Mouse (Mus musculus): ENCODE measurements around the gene Tnk2. TPM values are rescaled to one million over a fixed set of nuclear protein-coding genes. Genes with fewer than 3 reads are reported as not detected.
A peak's percentile ranks its signal among the peaks of the same experiment; 100 is the strongest.

Gene Tnk2
- polyA plus RNA-seq, 1 experiment from 2014 or later: 6.9 TPM

- no peaks in the 10 kb centered on the region for H3K36me3 ChIP-seq
- peaks cover 91% of the 10 kb centered on the region for H3K4me1 ChIP-seq (replicated peaks)
- peak overlapping the region; percentile 82 for H3K27ac ChIP-seq
- H3K27me3 ChIP-seq: no peaks in the 10 kb centered on the region
- H3K4me2 ChIP-seq: peak overlapping the region; percentile 58
- no peak for ATAC-seq (replicated peaks; ENCODE audit: insufficient number of reproducible peaks, insufficient read depth, low FRiP score, low read depth)
- H3K9me3 ChIP-seq (replicated peaks): no peaks in the 10 kb centered on the region
- 34% methylated on average over 10 of the region's 10 CpGs for WGBS
- H3K9ac ChIP-seq: peak overlapping the region; percentile 49
- H3K4me3 ChIP-seq: peak overlapping the region; percentile 30
Observed at GRCm38 (mm10) chr16:32661493-32661921, 17.8 kb downstream of the Tnk2 start.

DNA sequence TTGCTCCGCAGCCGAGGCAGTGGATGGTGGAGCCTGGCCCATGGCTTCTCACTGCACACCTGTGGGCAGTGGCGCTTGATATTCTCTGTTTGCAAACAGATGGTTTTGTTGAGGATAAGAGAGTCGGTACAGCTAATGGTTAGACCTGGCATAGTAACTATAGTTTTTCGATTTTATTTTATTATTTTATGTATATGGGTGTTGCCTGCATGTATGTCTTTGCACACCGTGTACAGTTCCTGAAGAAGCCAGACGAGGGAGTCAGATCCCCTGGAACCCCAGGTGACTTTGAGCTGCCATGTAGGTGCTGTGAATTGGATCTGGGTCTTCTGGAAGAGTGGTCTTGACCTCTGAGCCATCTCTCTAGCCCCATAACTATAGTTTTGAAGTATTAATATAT, 18.7 kb downstream of the Tnk2 start:
- Histone ChIP-seq H3K9me3 (replicated peaks) (no peaks in the 10 kb centered on the region), H3K4me3 (peak overlapping the region; percentile 30), H3K27ac (peak overlapping the region; percentile 82; the same call in 1 of the 2 replicates), H3K4me1 (replicated peaks) (peaks cover 91% of the 10 kb centered on the region), H3K36me3 (no peaks in the 10 kb centered on the region), H3K4me2 (peak overlapping the region; percentile 58), H3K27me3 (no peaks in the 10 kb centered on the region), H3K9ac (peak overlapping the region; percentile 49)
- WGBS: 86% methylated on average over 7 of the region's 7 CpGs
- ATAC-seq (replicated peaks; ENCODE audit: insufficient number of reproducible peaks, insufficient read depth, low FRiP score, low read depth): no peak

DNA sequence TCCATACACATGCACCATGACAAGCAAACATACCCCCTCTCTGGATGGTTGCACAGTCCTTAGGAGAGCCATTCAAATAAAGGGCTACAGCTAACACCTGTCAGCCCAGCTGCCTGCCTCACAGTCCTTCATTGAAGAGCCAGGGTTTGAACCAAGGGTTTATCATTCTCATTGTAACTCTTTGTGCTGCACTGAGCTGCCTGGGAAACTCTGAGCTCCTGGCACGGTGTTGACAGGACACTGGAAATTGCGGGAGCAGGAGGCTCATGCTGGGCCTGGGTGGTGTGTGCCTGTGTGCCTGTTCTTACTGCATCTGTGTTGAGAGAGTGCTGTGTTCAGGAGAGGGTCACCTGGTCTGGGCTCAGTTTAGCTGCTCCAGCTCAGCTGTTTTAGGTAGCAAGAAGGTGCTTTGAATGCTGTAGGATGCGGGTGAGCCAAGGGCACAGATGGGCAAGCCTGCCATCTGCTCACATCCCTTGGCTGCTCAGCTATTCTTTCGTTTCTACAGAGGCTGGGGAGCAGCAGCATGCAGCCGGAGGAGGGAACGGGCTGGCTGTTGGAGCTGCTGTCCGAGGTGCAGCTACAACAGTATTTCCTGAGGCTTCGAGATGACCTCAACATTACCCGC, 19.7 kb downstream of the Tnk2 start:
- no peaks in the 10 kb centered on the region for H3K9me3 ChIP-seq (replicated peaks)
- 71% methylated on average over 9 of the region's 9 CpGs for whole genome bisulfite sequencing
- H3K27ac ChIP-seq: no peak overlapping the region
- H3K4me3 ChIP-seq: no peak overlapping the region
- no peak overlapping the region for H3K4me2 ChIP-seq
- peaks cover 91% of the 10 kb centered on the region for H3K4me1 ChIP-seq (replicated peaks)
- no peak overlapping the region for H3K9ac ChIP-seq
- no peak for ATAC-seq (replicated peaks; ENCODE audit: insufficient number of reproducible peaks, insufficient read depth, low FRiP score, low read depth)
- H3K36me3 ChIP-seq: no peaks in the 10 kb centered on the region
- no peaks in the 10 kb centered on the region for H3K27me3 ChIP-seq

- peaks cover 86% of the 10 kb centered on the region for H3K4me1 ChIP-seq (replicated peaks)
- H3K27ac ChIP-seq: no peak overlapping the region
- H3K4me2 ChIP-seq: no peak overlapping the region
- no peaks in the 10 kb centered on the region for H3K9me3 ChIP-seq (replicated peaks)
- no peaks in the 10 kb centered on the region for H3K27me3 ChIP-seq
- H3K9ac ChIP-seq: no peak overlapping the region
- no peak overlapping the region for H3K4me3 ChIP-seq
- WGBS: 87% methylated on average over 2 of the region's 2 CpGs
- no peaks in the 10 kb centered on the region for H3K36me3 ChIP-seq
- ATAC-seq (replicated peaks; ENCODE audit: insufficient number of reproducible peaks, insufficient read depth, low FRiP score, low read depth): no peak
Observed at GRCm38 (mm10) chr16:32664211-32664610, 20.5 kb downstream of the Tnk2 start.

DNA sequence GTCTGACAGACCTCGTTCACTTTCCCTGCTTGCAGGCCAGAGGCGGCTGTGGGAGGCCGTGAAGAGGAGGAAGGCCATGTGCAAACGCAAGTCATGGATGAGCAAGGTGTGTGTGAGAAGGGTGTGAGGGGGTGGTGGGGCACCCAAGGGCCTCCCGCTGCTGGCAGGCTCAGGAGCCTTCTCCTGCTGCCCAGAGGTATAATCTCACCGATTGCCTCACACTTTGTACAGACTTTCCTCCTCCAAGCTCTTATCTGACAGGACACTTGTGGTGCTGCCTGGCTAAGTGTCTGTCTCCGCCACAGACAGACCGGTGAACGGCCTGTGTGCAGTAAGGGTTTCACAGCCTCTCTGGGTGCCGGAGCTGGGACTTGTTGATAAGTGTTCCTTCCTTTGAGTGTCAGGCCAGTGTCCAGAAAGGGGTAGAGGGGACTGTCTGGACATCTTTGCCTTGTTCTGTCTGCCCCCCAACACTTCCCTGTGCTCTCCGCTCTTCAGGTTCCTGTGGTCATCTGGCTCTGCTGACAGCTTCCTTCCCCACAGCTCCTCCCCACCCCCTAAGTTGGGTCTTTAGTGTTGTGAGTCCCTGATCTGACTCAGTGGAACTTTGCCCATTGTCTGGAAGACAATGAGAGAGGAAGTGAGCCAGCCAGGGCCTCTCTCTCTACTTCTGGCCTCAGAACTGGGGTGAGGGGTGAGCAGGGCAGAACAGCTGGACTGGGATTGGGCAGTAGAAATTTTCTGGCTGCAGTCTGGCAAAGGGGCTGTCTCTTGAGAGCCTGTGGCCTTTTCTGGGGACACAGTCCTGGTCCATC, 22.4 kb downstream of the Tnk2 start:
- ATAC-seq (replicated peaks; ENCODE audit: insufficient number of reproducible peaks, insufficient read depth, low FRiP score, low read depth): peak; percentile 21; the same call in 1 of the 2 replicates
- Histone ChIP-seq H3K4me2 (peak overlapping the region; percentile 25), H3K4me3 (no peak overlapping the region), H3K27me3 (no peaks in the 10 kb centered on the region), H3K27ac (peak overlapping the region; percentile 75), H3K9me3 (replicated peaks) (no peaks in the 10 kb centered on the region), H3K9ac (peak overlapping the region; percentile 21; the same call in 1 of the 2 replicates), H3K36me3 (no peaks in the 10 kb centered on the region; the same call in 1 of the 2 replicates), H3K4me1 (replicated peaks) (peaks cover 83% of the 10 kb centered on the region)
- WGBS: 20% methylated on average over 11 of the region's 11 CpGs

- Histone ChIP-seq H3K4me2 (no peak overlapping the region; the same call in 1 of the 2 replicates), H3K27me3 (no peaks in the 10 kb centered on the region), H3K9ac (no peak overlapping the region), H3K4me1 (replicated peaks) (peaks cover 81% of the 10 kb centered on the region), H3K27ac (peak overlapping the region; percentile 75), H3K9me3 (replicated peaks) (no peaks in the 10 kb centered on the region), H3K36me3 (peaks cover 4% of the 10 kb centered on the region), H3K4me3 (no peak overlapping the region)
- ATAC-seq (replicated peaks; ENCODE audit: insufficient number of reproducible peaks, insufficient read depth, low FRiP score, low read depth): no peak
- WGBS: 73% methylated on average over 9 of the region's 9 CpGs
Observed at GRCm38 (mm10) chr16:32666671-32667551, 23.2 kb downstream of the Tnk2 start.

DNA sequence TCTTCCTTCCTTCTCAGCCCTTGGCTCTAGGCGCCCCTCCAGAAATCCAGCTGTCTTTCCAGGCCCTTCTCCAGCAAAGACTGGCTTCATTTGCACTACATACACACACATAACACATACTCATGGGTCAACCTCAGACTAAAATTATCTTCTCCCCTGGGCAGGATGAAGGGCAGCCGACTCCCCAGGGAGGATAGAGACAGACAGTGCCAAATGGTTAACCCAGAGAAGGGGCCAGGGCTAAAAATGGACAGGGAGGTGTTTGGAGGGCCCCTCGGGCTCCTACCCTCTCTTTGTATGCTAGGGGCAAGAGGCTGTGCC, 23.8 kb downstream of the Tnk2 start:
- H3K4me1 ChIP-seq (replicated peaks): peaks cover 80% of the 10 kb centered on the region
- no peaks in the 10 kb centered on the region for H3K9me3 ChIP-seq (replicated peaks)
- H3K4me3 ChIP-seq: no peak overlapping the region
- WGBS: 57% methylated on average over 3 of the region's 3 CpGs
- peaks cover 4% of the 10 kb centered on the region for H3K36me3 ChIP-seq
- no peak overlapping the region for H3K9ac ChIP-seq
- peak overlapping the region; percentile 33 for H3K27ac ChIP-seq
- ATAC-seq (replicated peaks; ENCODE audit: insufficient number of reproducible peaks, insufficient read depth, low FRiP score, low read depth): no peak
- no peak overlapping the region; the same call in 1 of the 2 replicates for H3K4me2 ChIP-seq
- no peaks in the 10 kb centered on the region for H3K27me3 ChIP-seq

GRCm38 (mm10) chr16:32668030-32668429, 24.4 kb downstream of the Tnk2 start:
- Histone ChIP-seq H3K9ac (no peak overlapping the region), H3K27me3 (no peaks in the 10 kb centered on the region), H3K9me3 (replicated peaks) (no peaks in the 10 kb centered on the region), H3K4me2 (no peak overlapping the region), H3K4me1 (replicated peaks) (peaks cover 84% of the 10 kb centered on the region), H3K27ac (peak overlapping the region; percentile 33), H3K4me3 (no peak overlapping the region), H3K36me3 (peaks cover 4% of the 10 kb centered on the region)
- 70% methylated on average over 10 of the region's 10 CpGs for WGBS
- ATAC-seq (replicated peaks; ENCODE audit: insufficient number of reproducible peaks, insufficient read depth, low FRiP score, low read depth): no peak

DNA sequence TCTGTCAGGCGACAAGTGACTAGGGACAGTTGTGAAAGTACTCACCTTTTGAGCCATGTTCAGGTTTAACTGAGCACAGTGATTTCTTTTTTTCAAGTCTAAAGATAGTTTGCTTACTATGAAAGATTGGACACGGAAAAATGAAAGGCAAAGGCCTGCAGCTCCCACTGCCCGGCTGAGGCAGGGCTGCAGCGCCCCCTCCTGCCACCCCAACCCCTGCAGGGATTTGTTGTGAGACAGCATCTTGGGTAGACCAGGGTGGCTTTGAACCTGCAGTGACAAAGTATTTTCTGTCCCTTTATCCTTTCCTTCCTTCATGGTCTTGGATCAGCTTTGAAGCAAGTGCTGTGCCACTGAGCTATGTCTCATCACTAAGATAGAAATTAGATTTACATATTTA, 24.8 kb downstream of the Tnk2 start:
- 79% methylated on average over 4 of the region's 4 CpGs for WGBS
- no peaks in the 10 kb centered on the region for H3K27me3 ChIP-seq
- no peak for ATAC-seq (replicated peaks; ENCODE audit: insufficient number of reproducible peaks, insufficient read depth, low FRiP score, low read depth)
- H3K36me3 ChIP-seq: peaks cover 4% of the 10 kb centered on the region
- no peak overlapping the region for H3K9ac ChIP-seq
- no peaks in the 10 kb centered on the region for H3K9me3 ChIP-seq (replicated peaks)
- no peak overlapping the region for H3K4me2 ChIP-seq
- H3K4me3 ChIP-seq: no peak overlapping the region
- peaks cover 82% of the 10 kb centered on the region for H3K4me1 ChIP-seq (replicated peaks)
- H3K27ac ChIP-seq: 0 out of 2 replicates have a peak overlapping the region, but pooled peaks have one; percentile 33

GRCm38 (mm10) chr16:32669243-32669642, 25.6 kb downstream of the Tnk2 start:
- peaks cover 75% of the 10 kb centered on the region for H3K4me1 ChIP-seq (replicated peaks)
- WGBS: 89% methylated on average over 10 of the region's 10 CpGs

More at GRCm38 (mm10) chr16:32669243-32669642, 25.6 kb downstream of the Tnk2 start:
- Histone ChIP-seq H3K9me3 (replicated peaks) (no peaks in the 10 kb centered on the region), H3K4me3 (no peak overlapping the region), H3K27me3 (no peaks in the 10 kb centered on the region), H3K9ac (no peak overlapping the region), H3K4me2 (no peak overlapping the region), H3K36me3 (peaks cover 4% of the 10 kb centered on the region), H3K27ac (no peak overlapping the region)
- ATAC-seq (replicated peaks; ENCODE audit: insufficient number of reproducible peaks, insufficient read depth, low FRiP score, low read depth): no peak
